Mouse (Mus musculus) intestine, postnatal 0 days (tissue): ENCODE data around the gene Npas3. TPM values are rescaled to one million over a fixed set of nuclear protein-coding genes. Genes with fewer than 3 reads are reported as not detected.

ENCODE experiments used
- ATAC-seq: fragments of 200-750 bp; cut with Nextera tagmentation; 2 replicates; pipeline ENCODE4 v1.8.0; 2017; ENCODE audit warnings: mild to moderate bottlenecking, moderate TSS enrichment, moderate library complexity
- H3K27ac ChIP-seq: fragments of 300-500 bp; sonication (generic); 2 replicates; pipeline ENCODE4 v1.5.1; 2014; ENCODE audit warnings: mild to moderate bottlenecking, low read depth, low read length, moderate library complexity
- H3K27me3 ChIP-seq: fragments of 300-500 bp; sonication (generic); replicated peaks from 2 replicates; pipeline ENCODE4 v1.6.1; 2014; ENCODE audit warnings: low read length, mixed read lengths; ENCODE audit not compliant: control insufficient read depth, insufficient read depth
- H3K36me3 ChIP-seq: fragments of 300-500 bp; sonication (generic); 2 replicates; pipeline ENCODE4 v1.6.1; 2014; ENCODE audit warnings: mild to moderate bottlenecking, moderate library complexity; ENCODE audit not compliant: control insufficient read depth, insufficient read depth
- H3K4me1 ChIP-seq: fragments of 300-500 bp; sonication (generic); replicated peaks from 2 replicates; pipeline ENCODE4 v1.6.1; 2014; ENCODE audit warnings: antibody characterized with exemption, low read length, mixed read lengths; ENCODE audit not compliant: control insufficient read depth, insufficient read depth
- H3K4me2 ChIP-seq: fragments of 300-500 bp; sonication (generic); replicated peaks from 2 replicates; pipeline ENCODE4 v1.6.1; 2014; ENCODE audit warnings: low read depth, mild to moderate bottlenecking, moderate library complexity
- H3K4me3 ChIP-seq: fragments of 300-500 bp; sonication (generic); 2 replicates; pipeline ENCODE4 v1.5.1; 2014; ENCODE audit warnings: low read depth, low read length
- H3K9ac ChIP-seq: fragments of 300-500 bp; sonication (generic); 2 replicates; pipeline ENCODE4 v1.6.1; 2014; ENCODE audit warnings: mild to moderate bottlenecking, low read depth, low read length
- H3K9me3 ChIP-seq: fragments of 300-500 bp; sonication (generic); 2 replicates; pipeline ENCODE4 v1.6.1; 2016; ENCODE audit warnings: mixed run types; ENCODE audit not compliant: control insufficient read depth
- CTCF ChIP-seq: sonication (generic); IDR thresholded peaks from 2 replicates; pipeline ENCODE4 v1.5.1; 2016; ENCODE audit warnings: low read depth, mild to moderate bottlenecking, control low read depth, antibody characterized with exemption, moderate library complexity
- WGBS: fragments of 180-500 bp; shearing (Covaris S2); extraction: QIAGEN DNeasy Blood & Tissue Kit; methylation state at CpG from one replicate; pipeline ENCODE4 v1.1.7; 2014; 5-methylcytosine and 5-hydroxymethylcytosine counted together
- polyA plus RNA-seq: library from polyadenylated mRNA; unstranded; fragments of >200 nt; fragmentation: Nextera tagmentation; extraction: Ambion mirVana; gene quantifications from 2 replicates; pipeline ENCODE4 v1.2.1, GENCODE M21; 2015

The Npas3 gene
- polyA plus RNA-seq, 1 experiment from 2014 or later = 0.48 TPM

GRCm38 (mm10) chr12:53514885-53515284 is 266.4 kb downstream of the Npas3 start:
- Histone ChIP-seq H3K36me3 (no peaks in the 10 kb centered on the region), H3K4me2 (no peak overlapping the region), H3K4me1 (no peaks in the 10 kb centered on the region), H3K4me3 (no peak overlapping the region), H3K27me3 (no peaks in the 10 kb centered on the region), H3K9me3 (no peaks in the 10 kb centered on the region), H3K27ac (no peak overlapping the region), H3K9ac (no peak overlapping the region)
- no peak for ATAC-seq
- 70% methylated on average over 4 of the region's 4 CpGs for WGBS
- no peak for TF ChIP-seq CTCF

GRCm38 (mm10) chr12:53519556-53519955 is 271.1 kb downstream of the Npas3 start:
- H3K4me1 ChIP-seq = no peaks in the 10 kb centered on the region
- H3K36me3 ChIP-seq = no peaks in the 10 kb centered on the region
- no peaks in the 10 kb centered on the region for H3K9me3 ChIP-seq
- H3K4me2 ChIP-seq = no peak overlapping the region
- no peaks in the 10 kb centered on the region for H3K27me3 ChIP-seq
- no peak for TF ChIP-seq CTCF
- ATAC-seq = no peak
- no peak overlapping the region for H3K27ac ChIP-seq
- H3K9ac ChIP-seq = no peak overlapping the region
- no peak overlapping the region for H3K4me3 ChIP-seq
- WGBS = 88% methylated on average over 4 of the region's 4 CpGs

- no peak overlapping the region for H3K4me2 ChIP-seq
Measured at GRCm38 (mm10) chr12:53522631-53523030, 274.2 kb downstream of the Npas3 start.

GRCm38 (mm10) chr12:53527046-53527445 is 278.6 kb downstream of the Npas3 start:
- TF ChIP-seq CTCF = no peak
- ATAC-seq = no peak
- no peak overlapping the region for H3K9ac ChIP-seq
- H3K36me3 ChIP-seq = no peaks in the 10 kb centered on the region
- no peak overlapping the region for H3K4me2 ChIP-seq
- H3K9me3 ChIP-seq = no peaks in the 10 kb centered on the region
- H3K4me3 ChIP-seq = no peak overlapping the region
- no peaks in the 10 kb centered on the region for H3K4me1 ChIP-seq
- WGBS = 85% methylated on average over 3 of the region's 3 CpGs
- H3K27me3 ChIP-seq = no peaks in the 10 kb centered on the region
- no peak overlapping the region for H3K27ac ChIP-seq

More at GRCm38 (mm10) chr12:53522631-53523030, 274.2 kb downstream of the Npas3 start:
- TF ChIP-seq CTCF = no peak
- Histone ChIP-seq H3K36me3 (no peaks in the 10 kb centered on the region), H3K4me1 (no peaks in the 10 kb centered on the region), H3K9me3 (no peaks in the 10 kb centered on the region), H3K9ac (no peak overlapping the region), H3K4me3 (no peak overlapping the region), H3K27me3 (no peaks in the 10 kb centered on the region), H3K27ac (no peak overlapping the region)
- ATAC-seq = no peak
- 74% methylated on average over 5 of the region's 5 CpGs for WGBS

- H3K36me3 ChIP-seq = no peaks in the 10 kb centered on the region
- TF ChIP-seq CTCF = no peak
- ATAC-seq = no peak
- no peak overlapping the region for H3K4me2 ChIP-seq
- H3K27ac ChIP-seq = no peak overlapping the region
- no peaks in the 10 kb centered on the region for H3K9me3 ChIP-seq
- no peaks in the 10 kb centered on the region for H3K27me3 ChIP-seq
- no peak overlapping the region for H3K9ac ChIP-seq
- no peak overlapping the region for H3K4me3 ChIP-seq
- H3K4me1 ChIP-seq = no peaks in the 10 kb centered on the region
- 78% methylated on average over 2 of the region's 2 CpGs for WGBS
Measured at GRCm38 (mm10) chr12:53529345-53529744, 280.9 kb downstream of the Npas3 start.

GRCm38 (mm10) chr12:53536816-53537215 is 288.3 kb downstream of the Npas3 start:
- H3K9ac ChIP-seq = no peak overlapping the region
- H3K27me3 ChIP-seq = no peaks in the 10 kb centered on the region
- ATAC-seq = no peak
- no peak overlapping the region for H3K27ac ChIP-seq
- H3K9me3 ChIP-seq = no peaks in the 10 kb centered on the region
- H3K36me3 ChIP-seq = no peaks in the 10 kb centered on the region
- no peak overlapping the region for H3K4me3 ChIP-seq
- H3K4me2 ChIP-seq = no peak overlapping the region
- WGBS = 78% methylated on average over 5 of the region's 5 CpGs
- H3K4me1 ChIP-seq = no peaks in the 10 kb centered on the region
- TF ChIP-seq CTCF = no peak

- no peak for TF ChIP-seq CTCF
- Histone ChIP-seq H3K9me3 (no peaks in the 10 kb centered on the region), H3K4me3 (no peak overlapping the region), H3K4me2 (no peak overlapping the region), H3K36me3 (no peaks in the 10 kb centered on the region), H3K27ac (no peak overlapping the region), H3K9ac (no peak overlapping the region), H3K4me1 (no peaks in the 10 kb centered on the region), H3K27me3 (no peaks in the 10 kb centered on the region)
- 83% methylated on average over 2 of the region's 2 CpGs for WGBS
- no peak for ATAC-seq
Measured at GRCm38 (mm10) chr12:53556359-53556758, 307.9 kb downstream of the Npas3 start.
